Mouse (Mus musculus) testis, adult 2 months (tissue): ENCODE results near the gene Kbtbd4. TPM values are rescaled to one million over a fixed set of nuclear protein-coding genes. Genes with fewer than 3 reads are reported as not detected.

Experiments used
- H3K27ac ChIP-seq: fragments of 200-500 bp; 2 replicates; pipeline ENCODE4 v1.5.1; 2012; ENCODE audit warnings: low read depth, low read length; ENCODE audit not compliant: control insufficient read depth, insufficient read depth
- H3K27me3 ChIP-seq: fragments of 200-500 bp; 2 replicates; pipeline ENCODE4 v1.6.1; 2012; ENCODE audit warnings: mild to moderate bottlenecking, low read length, moderate library complexity; ENCODE audit not compliant: control insufficient read depth, insufficient read depth
- H3K36me3 ChIP-seq: fragments of 200-500 bp; 2 replicates; pipeline ENCODE4 v1.6.1; 2012; ENCODE audit warnings: mild to moderate bottlenecking, low read length; ENCODE audit not compliant: control insufficient read depth, insufficient read depth
- H3K4me1 ChIP-seq: fragments of 200-500 bp; 2 replicates; pipeline ENCODE4 v1.6.1; 2012; ENCODE audit warnings: low read length; ENCODE audit not compliant: control insufficient read depth, insufficient read depth
- H3K4me3 ChIP-seq: fragments of 200-500 bp; 2 replicates; pipeline ENCODE4 v1.5.1; 2012; ENCODE audit warnings: low read depth, mild to moderate bottlenecking, low read length, moderate library complexity, mixed read lengths; ENCODE audit not compliant: control insufficient read depth
- CTCF ChIP-seq: fragments of 200-500 bp; IDR thresholded peaks from 2 replicates; pipeline ENCODE4 v1.5.1; 2012; ENCODE audit warnings: low read depth, mild to moderate bottlenecking, inconsistent platforms, low read length, moderate library complexity; ENCODE audit not compliant: control insufficient read depth, insufficient read depth, insufficient replicate concordance
- POLR2A ChIP-seq: fragments of 200-500 bp; IDR thresholded peaks from 2 replicates; pipeline ENCODE4 v1.6.1; 2012; ENCODE audit warnings: low read depth, mild to moderate bottlenecking, inconsistent platforms, low read length, moderate library complexity; ENCODE audit not compliant: control insufficient read depth
- polyA plus RNA-seq: library from polyadenylated mRNA; depleted of rRNA; stranded (reverse); fragments of >200 nt; gene quantifications from 2 replicates; pipeline ENCODE4 v1.2.3, GENCODE M21; 2012

The Kbtbd4 gene
- polyA plus RNA-seq, 1 experiment, result 34.5 TPM

DNA sequence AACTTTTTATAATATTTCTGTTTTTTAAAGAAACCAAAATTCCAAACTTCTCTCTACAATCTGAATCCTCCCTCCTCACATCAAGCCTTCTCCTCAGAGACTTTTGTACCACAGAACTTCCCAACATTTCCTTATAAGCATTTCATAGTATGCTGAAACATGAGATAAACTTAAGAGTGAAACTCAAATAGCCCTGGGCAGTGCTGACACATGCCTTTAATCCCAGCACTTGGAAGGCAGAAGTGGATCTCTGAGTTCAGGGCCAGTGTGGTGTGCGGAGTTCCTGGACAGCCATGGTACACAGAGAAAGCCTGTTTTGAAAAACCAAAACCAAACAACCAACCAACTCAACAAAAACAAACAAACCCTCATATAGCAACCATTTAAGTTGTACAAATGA is 16.6 kb downstream of the Kbtbd4 start:
- H3K27ac ChIP-seq, result no peak overlapping the region
- H3K4me3 ChIP-seq, result no peak overlapping the region
- TF ChIP-seq POLR2A (no peak), CTCF (no peak)
- H3K4me1 ChIP-seq, result peaks cover 11% of the 10 kb centered on the region
- no peaks in the 10 kb centered on the region for H3K27me3 ChIP-seq
- H3K36me3 ChIP-seq, result no peaks in the 10 kb centered on the region

DNA sequence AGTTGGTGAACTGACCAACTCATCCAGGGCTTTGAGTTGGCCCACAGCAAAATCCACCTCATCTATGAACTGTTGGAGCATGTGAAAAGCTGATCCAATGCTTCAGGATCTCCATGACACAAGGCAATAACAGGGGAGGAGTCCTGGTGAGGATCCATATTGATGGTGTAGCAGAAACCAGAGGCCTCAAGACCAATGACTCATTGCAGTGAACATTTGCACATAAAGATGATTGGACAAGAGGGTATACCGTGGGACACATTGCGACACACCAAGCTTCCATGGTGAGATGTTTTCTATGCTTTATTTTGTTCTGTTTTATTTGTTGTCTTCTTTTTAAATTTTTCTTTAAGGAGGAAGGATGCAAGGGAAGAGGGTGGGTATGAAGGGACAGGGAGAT is 18.1 kb downstream of the Kbtbd4 start:
- Histone ChIP-seq H3K27me3 (no peaks in the 10 kb centered on the region), H3K4me3 (no peak overlapping the region), H3K27ac (no peak overlapping the region), H3K4me1 (peaks cover 8% of the 10 kb centered on the region), H3K36me3 (no peaks in the 10 kb centered on the region)
- TF ChIP-seq CTCF, result no peak
- no peak for TF ChIP-seq POLR2A

DNA sequence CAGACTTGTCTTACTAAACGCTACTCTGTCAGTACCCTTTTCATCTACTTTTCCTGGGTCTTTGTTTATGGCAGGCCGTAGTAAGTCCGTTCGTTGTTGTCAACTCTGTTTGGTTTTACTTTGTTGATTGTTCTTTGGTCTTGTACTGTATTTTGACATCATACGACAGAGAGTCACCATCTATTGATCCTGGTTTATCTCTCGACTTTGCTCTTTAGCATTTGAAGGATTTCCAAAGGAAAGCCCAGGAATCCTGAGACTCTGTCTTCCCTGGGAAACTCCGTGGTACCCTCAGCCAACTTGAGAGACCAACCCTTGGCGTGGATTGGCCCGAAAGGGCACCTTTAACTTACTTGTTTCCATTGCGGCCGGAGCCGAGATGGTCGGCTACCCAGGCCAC is 24.0 kb downstream of the Kbtbd4 start:
- Histone ChIP-seq H3K4me1 (peaks cover 2% of the 10 kb centered on the region; the same call in 1 of the 2 replicates), H3K27me3 (no peaks in the 10 kb centered on the region), H3K36me3 (no peaks in the 10 kb centered on the region), H3K4me3 (no peak overlapping the region; the same call in 1 of the 2 replicates), H3K27ac (no peak overlapping the region)
- TF ChIP-seq POLR2A (no peak), CTCF (no peak)

DNA sequence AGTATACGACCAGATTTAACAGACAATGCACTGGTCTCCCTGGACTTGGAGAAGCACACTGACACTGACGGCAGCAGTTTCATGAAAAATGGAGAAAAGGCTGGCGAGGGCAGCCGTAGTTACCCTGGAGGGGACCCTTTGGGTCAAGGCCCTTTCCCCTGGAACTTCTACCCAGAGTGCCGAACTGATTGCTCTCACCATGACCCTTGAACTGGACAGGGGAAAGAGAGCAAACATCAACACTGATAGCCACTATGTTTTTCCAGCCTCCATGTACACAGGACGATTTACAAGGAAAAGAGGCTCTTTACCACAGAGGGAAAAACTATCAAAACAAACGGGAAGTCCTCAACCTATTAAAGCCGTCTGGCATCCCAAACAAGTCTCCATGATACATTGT is 27.3 kb downstream of the Kbtbd4 start:
- no peaks in the 10 kb centered on the region for H3K27me3 ChIP-seq
- no peak overlapping the region for H3K4me3 ChIP-seq
- H3K36me3 ChIP-seq, result no peaks in the 10 kb centered on the region
- TF ChIP-seq POLR2A (no peak), CTCF (no peak)
- H3K27ac ChIP-seq, result no peak overlapping the region
- peaks cover 2% of the 10 kb centered on the region; the same call in 1 of the 2 replicates for H3K4me1 ChIP-seq

DNA sequence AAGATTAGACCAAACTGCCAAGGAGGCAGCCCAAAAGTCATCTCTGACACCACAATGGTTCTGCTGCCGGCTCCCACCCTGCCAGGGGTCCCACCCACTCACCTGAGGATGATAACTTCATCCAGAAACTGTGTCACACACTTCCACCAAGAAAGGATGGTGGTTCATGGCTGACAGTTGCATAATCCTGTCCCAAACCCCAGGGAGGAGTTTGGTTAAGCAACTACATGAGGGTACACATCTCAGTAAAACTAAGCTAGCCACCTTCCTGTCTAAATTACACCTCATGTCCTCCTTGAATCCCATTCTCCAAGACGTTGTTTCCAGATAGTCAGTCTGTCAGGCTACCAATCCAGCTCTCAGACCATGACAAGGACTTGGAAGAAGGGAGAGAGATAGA is 27.7 kb downstream of the Kbtbd4 start:
- no peak overlapping the region for H3K4me3 ChIP-seq
- H3K27ac ChIP-seq, result no peak overlapping the region
- H3K27me3 ChIP-seq, result no peaks in the 10 kb centered on the region
- H3K4me1 ChIP-seq, result peaks cover 2% of the 10 kb centered on the region; the same call in 1 of the 2 replicates
- no peaks in the 10 kb centered on the region for H3K36me3 ChIP-seq
- TF ChIP-seq CTCF, result no peak
- no peak for TF ChIP-seq POLR2A

DNA sequence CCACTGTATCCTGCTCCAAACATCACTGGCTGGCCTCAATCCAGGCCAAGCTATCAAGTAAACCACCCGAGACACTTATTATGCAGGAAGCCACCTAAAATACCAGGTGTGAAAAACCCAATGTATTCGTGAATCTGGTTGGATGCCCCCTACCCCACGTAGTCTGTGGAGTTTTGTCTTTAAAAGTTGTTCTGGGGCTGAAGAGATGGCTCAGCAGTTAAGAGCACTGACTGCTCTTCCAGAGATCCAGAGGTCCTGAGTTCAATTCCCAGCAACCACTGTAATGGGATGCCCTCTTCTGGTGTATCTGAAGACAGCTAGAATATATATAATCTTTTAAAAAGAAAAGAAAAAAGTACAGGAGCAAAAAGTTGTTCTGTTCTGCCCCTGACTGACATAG is 33.8 kb downstream of the Kbtbd4 start:
- Histone ChIP-seq H3K27ac (no peak overlapping the region), H3K36me3 (no peaks in the 10 kb centered on the region), H3K4me1 (peaks cover 4% of the 10 kb centered on the region), H3K4me3 (no peak overlapping the region), H3K27me3 (no peaks in the 10 kb centered on the region)
- TF ChIP-seq CTCF (no peak), POLR2A (no peak)

DNA sequence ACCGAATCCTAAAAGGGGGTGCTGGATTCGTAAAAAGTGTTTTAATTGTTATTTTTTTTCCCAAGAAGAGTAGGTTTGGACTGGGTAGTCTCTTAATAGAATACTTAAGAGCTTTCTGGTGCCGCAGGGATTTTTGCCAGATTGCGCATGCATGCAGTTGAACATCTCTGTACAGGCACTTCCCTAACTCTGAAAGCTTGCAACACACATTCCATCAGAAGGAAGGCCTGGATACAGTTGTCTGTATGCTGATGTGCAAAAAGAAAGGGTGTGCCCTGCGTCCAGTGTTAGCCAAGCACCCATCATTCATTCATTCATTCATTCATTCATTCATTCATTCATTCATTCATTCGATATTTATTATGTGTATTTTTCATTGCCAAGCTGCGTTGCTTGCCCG is 35.2 kb downstream of the Kbtbd4 start:
- Histone ChIP-seq H3K4me3 (peak overlapping the region; percentile 99), H3K27ac (no peak overlapping the region), H3K36me3 (no peaks in the 10 kb centered on the region), H3K4me1 (peaks cover 4% of the 10 kb centered on the region), H3K27me3 (no peaks in the 10 kb centered on the region)
- TF ChIP-seq POLR2A (no peak), CTCF (no peak)
